Mouse (Mus musculus) MEL (cell line): ENCODE data around the gene Prkag2. TPM values are rescaled to one million over a fixed set of nuclear protein-coding genes. Genes with fewer than 3 reads are reported as not detected.

Experiments used
- DNase-seq: peaks from one replicate; pipeline ENCODE4 v3.0.0; 2011; ENCODE audit warnings: low read depth, low spot score
- H3K27ac ChIP-seq: 2 replicates; pipeline ENCODE4 v1.5.1; 2012; ENCODE audit warnings: low read depth, mild to moderate bottlenecking, control low read depth, low read length, moderate library complexity; ENCODE audit not compliant: control insufficient read depth
- H3K27me3 ChIP-seq, 2 experiments: fragments of 150-350 bp in 1 of 2; sonication (generic) in 1 of 2; 2 replicates each; pipeline ENCODE4 v1.6.1; 2012; ENCODE audit warnings: low read length in 2 of 2, mild to moderate bottlenecking in 2 of 2, improper control_type of control experiment in 1 of 2, moderate library complexity in 1 of 2; ENCODE audit not compliant: insufficient read depth in 2 of 2, control insufficient read depth in 1 of 2
- H3K36me3 ChIP-seq, 2 experiments: 2 replicates each; pipeline ENCODE4 v1.6.1; 2012 to 2014; ENCODE audit warnings: low read length in 2 of 2, improper control_type of control experiment in 1 of 2, inconsistent platforms in 1 of 2, mild to moderate bottlenecking in 1 of 2; ENCODE audit not compliant: insufficient read depth in 2 of 2, control insufficient read depth in 1 of 2
- H3K4me1 ChIP-seq, 2 experiments: fragments of 150-350 bp in 1 of 2; sonication (generic) in 1 of 2; 2 replicates each; pipeline ENCODE4 v1.6.1; 2012; ENCODE audit warnings: low read length in 2 of 2, improper control_type of control experiment in 1 of 2, mild to moderate bottlenecking in 1 of 2; ENCODE audit not compliant: insufficient read depth in 2 of 2, control insufficient read depth in 1 of 2
- H3K4me3 ChIP-seq, 2 experiments: fragments of 150-350 bp in 1 of 2; sonication (generic) in 1 of 2; 2 replicates each; pipeline ENCODE4 v1.5.1; 2012; ENCODE audit warnings: low read depth in 2 of 2, low read length in 2 of 2, mild to moderate bottlenecking in 2 of 2, moderate library complexity in 2 of 2, control low read depth in 1 of 2, improper control_type of control experiment in 1 of 2; ENCODE audit not compliant: control insufficient read depth in 1 of 2, insufficient read depth in 1 of 2
- H3K79me2 ChIP-seq: 2 replicates; pipeline ENCODE4 v1.6.1; 2012; ENCODE audit warnings: mild to moderate bottlenecking, low read length, moderate library complexity; ENCODE audit not compliant: control insufficient read depth, poor library complexity, insufficient read depth
- H3K9ac ChIP-seq: 2 replicates; pipeline ENCODE4 v1.6.1; 2012; ENCODE audit warnings: low read depth, mild to moderate bottlenecking, control low read depth, low read length, moderate library complexity; ENCODE audit not compliant: control insufficient read depth, poor library complexity, severe bottlenecking
- H3K9me3 ChIP-seq: fragments of 150-350 bp; sonication (generic); replicated peaks from 2 replicates; pipeline ENCODE4 v1.6.1; 2012; ENCODE audit warnings: mild to moderate bottlenecking, low read length, improper control_type of control experiment, moderate library complexity; ENCODE audit not compliant: insufficient read depth
- BHLHE40 ChIP-seq: IDR thresholded peaks from 2 replicates; pipeline ENCODE4 v1.6.1; 2012; ENCODE audit warnings: low read depth, mild to moderate bottlenecking, inconsistent platforms, low read length, improper control_type of control experiment, borderline replicate concordance
- E2F4 ChIP-seq: IDR thresholded peaks from 2 replicates; pipeline ENCODE4 v1.6.1; 2011; ENCODE audit warnings: low read depth, low read length, improper control_type of control experiment, borderline replicate concordance
- ELF1 ChIP-seq: IDR thresholded peaks from 2 replicates; pipeline ENCODE4 v1.6.1; 2014; ENCODE audit warnings: low read depth, mild to moderate bottlenecking, inconsistent platforms, low read length, improper control_type of control experiment, moderate library complexity
- ETS1 ChIP-seq: IDR thresholded peaks from 2 replicates; pipeline ENCODE4 v1.6.1; 2012; ENCODE audit warnings: low read depth, mild to moderate bottlenecking, inconsistent platforms, low read length, improper control_type of control experiment, moderate library complexity
- HCFC1 ChIP-seq: IDR thresholded peaks from 2 replicates; pipeline ENCODE4 v1.6.1; 2012; ENCODE audit warnings: low read depth, mild to moderate bottlenecking, inconsistent platforms, low read length, improper control_type of control experiment, moderate library complexity
- MAFK ChIP-seq: IDR thresholded peaks from 2 replicates; pipeline ENCODE4 v1.6.1; 2011; ENCODE audit warnings: low read depth, mild to moderate bottlenecking, low read length, improper control_type of control experiment, borderline replicate concordance
- MAZ ChIP-seq: IDR thresholded peaks from 2 replicates; pipeline ENCODE4 v1.6.1; 2012; ENCODE audit warnings: low read depth, mild to moderate bottlenecking, inconsistent platforms, low read length, improper control_type of control experiment
- MXI1 ChIP-seq: IDR thresholded peaks from 2 replicates; pipeline ENCODE4 v1.6.1; 2011; ENCODE audit warnings: mild to moderate bottlenecking, low read depth, low read length, improper control_type of control experiment
- MYB ChIP-seq: IDR thresholded peaks from 2 replicates; pipeline ENCODE4 v1.6.1; 2011; ENCODE audit warnings: mild to moderate bottlenecking, low read depth, low read length, improper control_type of control experiment
- NELFE ChIP-seq: IDR thresholded peaks from 2 replicates; pipeline ENCODE4 v1.6.1; 2011; ENCODE audit warnings: low read depth, low read length, improper control_type of control experiment
- SIN3A ChIP-seq: IDR thresholded peaks from 2 replicates; pipeline ENCODE4 v1.6.1; 2012; ENCODE audit warnings: low read length, improper control_type of control experiment, inconsistent platforms
- TCF12 ChIP-seq: IDR thresholded peaks from 2 replicates; pipeline ENCODE4 v1.6.1; 2014; ENCODE audit warnings: low read depth, mild to moderate bottlenecking, inconsistent platforms, low read length, improper control_type of control experiment, moderate library complexity
- USF2 ChIP-seq, 2 experiments: IDR thresholded peaks; 2 replicates each; pipeline ENCODE4 v1.6.1; 2011 to 2012; ENCODE audit warnings: improper control_type of control experiment in 2 of 2, low read length in 2 of 2, borderline replicate concordance in 1 of 2, inconsistent platforms in 1 of 2, low read depth in 1 of 2, mild to moderate bottlenecking in 1 of 2; ENCODE audit not compliant: insufficient read depth in 1 of 2
- ZC3H11A ChIP-seq: IDR thresholded peaks from 2 replicates; pipeline ENCODE4 v1.6.1; 2012; ENCODE audit warnings: low read depth, mild to moderate bottlenecking, inconsistent platforms, low read length, improper control_type of control experiment
- ZMIZ1 ChIP-seq: IDR thresholded peaks from 2 replicates; pipeline ENCODE4 v1.6.1; 2012; ENCODE audit warnings: low read depth, mild to moderate bottlenecking, inconsistent platforms, low read length, improper control_type of control experiment, moderate library complexity
- polyA plus RNA-seq, 2 experiments: library from polyadenylated mRNA; stranded (reverse) in 1 of 2; unstranded in 1 of 2; fragments of >175 nt in 1 of 2; fragments of >200 nt in 1 of 2; gene quantifications; 2 replicates each; pipeline versions ENCODE4 v1.2.1 to v1.2.4; 2012; ENCODE audit warnings: low replicate concordance in 2 of 2, low read depth in 1 of 2; ENCODE audit not compliant: insufficient read length in 2 of 2, insufficient read depth in 1 of 2, missing spikeins in 1 of 2
- total RNA-seq: library from RNA; depleted of rRNA; stranded (reverse); fragments of 300-350 nt; gene quantifications from 2 replicates; pipeline ENCODE4 v1.2.3, GENCODE M21; 2012

Prkag2 gene
- total and polyA plus RNA-seq, 3 experiments = 8.0 to 27.9 TPM; not detected in 1

- no peak for TF ChIP-seq USF2 (IDR thresholded peaks at IDR 0.05; ENCODE audit: borderline replicate concordance in 1 of 2, insufficient read depth in 1 of 2, low read depth in 1 of 2, low read length in 2 of 2)
- no peak for TF ChIP-seq BHLHE40
- no peak for TF ChIP-seq ETS1
- TF ChIP-seq MAZ = no peak
- TF ChIP-seq TCF12 = no peak
- TF ChIP-seq HCFC1 = no peak
- TF ChIP-seq, all 39 proteins: peak for 0
- H3K36me3 ChIP-seq = peaks cover 0 to 29% of the 10 kb centered on the region in 2 experiments; a peak in 2 of 4 replicates
- H3K27ac ChIP-seq = no peak overlapping the region
- no peak overlapping the region for H3K9ac ChIP-seq
- H3K4me3 ChIP-seq = no peak overlapping the region
- DNase-seq = no peak
- no peaks in the 10 kb centered on the region for H3K27me3 ChIP-seq
- no peaks in the 10 kb centered on the region for H3K79me2 ChIP-seq
- H3K9me3 ChIP-seq = no peaks in the 10 kb centered on the region
- H3K4me1 ChIP-seq = peaks cover 16 to 40% of the 10 kb centered on the region in 2 experiments
These were observed 118.7 kb downstream of the Prkag2 start for GRCm38 (mm10) chr5:24981765-24982164.

- peaks cover 16 to 49% of the 10 kb centered on the region in 2 experiments for H3K4me1 ChIP-seq
- no peaks in the 10 kb centered on the region for H3K27me3 ChIP-seq
- H3K9me3 ChIP-seq = no peaks in the 10 kb centered on the region
- DNase-seq = no peak
- no peak overlapping the region for H3K4me3 ChIP-seq
- TF ChIP-seq MYB (no peak), ZMIZ1 (0 out of 2 replicates have a peak, but pooled peaks have one; percentile 45), TCF12 (no peak), ZC3H11A (no peak), MAFK (0 out of 2 replicates have a peak, but pooled peaks have one; percentile 2), E2F4 (no peak), ELF1 (no peak), NELFE (no peak), MXI1 (peak; percentile 10; the same call in 1 of the 2 replicates), MAZ (no peak), SIN3A (no peak; the same call in none of the 2 replicates)
- H3K79me2 ChIP-seq = no peaks in the 10 kb centered on the region
- no peak overlapping the region for H3K9ac ChIP-seq
- peaks cover 0 to 31% of the 10 kb centered on the region in 2 experiments; a peak in 2 of 4 replicates for H3K36me3 ChIP-seq
- H3K27ac ChIP-seq = peak overlapping the region; percentile 18
These were observed 120.5 kb downstream of the Prkag2 start for GRCm38 (mm10) chr5:24979968-24980345.
